Mouse (Mus musculus) B cell, adult (primary cell): ENCODE measurements around the gene Mturn. TPM values are rescaled to one million over a fixed set of nuclear protein-coding genes. Genes with fewer than 3 reads are reported as not detected.

Experiments used
- total RNA-seq: library from RNA; stranded (reverse); gene quantifications from 4 replicates; pipeline ENCODE4 v1.2.4, GENCODE M21; 2023; ENCODE audit not compliant: inconsistent age

The Mturn gene
- total RNA-seq, result 10.3 to 17.5 TPM (median 15.0 TPM) in 4 replicates

GRCm38 (mm10) chr6:54680891-54681745 is at the start of gene Mturn:
Gene Mturn, plus strand, starts transcription at chr6:54681624.

Other genes starting within 250 kb of the Mturn start
- gene Scrn1, start 115.1 kb upstream of the Mturn start, total RNA-seq, result not detected in 4 replicates
- 9.5 to 11.2 TPM (median 9.7 TPM) in 4 replicates for gene Plekha8, start 86.5 kb upstream of the Mturn start, total RNA-seq
- 0.48 to 2.9 TPM (median 0.89 TPM) in 4 replicates for gene Fkbp14, start 84.3 kb upstream of the Mturn start, total RNA-seq
- 38.4 to 50.1 TPM (median 44.0 TPM) in 4 replicates for gene Znrf2, start 135.3 kb downstream of the Mturn start, total RNA-seq